Mouse (Mus musculus) lung, postnatal 0 days (tissue): ENCODE data around the gene Zfp710.
A peak's percentile ranks its signal among the peaks of the same experiment; 100 is the strongest.

ENCODE experiments used
- CTCF ChIP-seq: IDR thresholded peaks from 2 replicates; pipeline ENCODE4 v1.5.1; 2016; ENCODE audit warnings: antibody characterized with exemption, mild to moderate bottlenecking
- EP300 ChIP-seq: IDR thresholded peaks from 2 replicates; pipeline ENCODE4 v1.6.1; 2016; ENCODE audit warnings: antibody characterized with exemption, mild to moderate bottlenecking, control low read depth

DNA sequence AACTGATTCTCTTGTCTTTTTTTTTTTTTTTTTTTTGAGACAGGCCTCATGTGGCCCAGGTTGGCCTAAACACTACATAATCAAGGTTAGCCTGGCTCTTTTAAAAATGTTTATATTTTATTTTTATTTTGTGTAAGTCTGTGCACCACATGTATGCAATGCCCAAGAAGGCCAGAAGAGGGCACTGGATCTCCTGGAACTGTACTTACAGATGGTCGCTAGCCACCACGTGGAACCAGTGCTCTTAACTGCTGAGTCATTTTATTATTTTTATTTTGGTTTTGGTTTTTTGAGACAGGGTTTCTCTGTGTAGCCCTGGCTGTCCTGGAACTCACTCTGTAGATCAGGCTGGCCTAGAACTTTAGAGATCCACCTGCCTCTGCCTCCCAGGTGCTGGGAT, 13.1 kb upstream of the Zfp710 start:
- TF ChIP-seq CTCF (peak; percentile 67), EP300 (no peak)
